Mouse (Mus musculus): ENCODE measurements around the gene Tctex1d4.

DNA sequence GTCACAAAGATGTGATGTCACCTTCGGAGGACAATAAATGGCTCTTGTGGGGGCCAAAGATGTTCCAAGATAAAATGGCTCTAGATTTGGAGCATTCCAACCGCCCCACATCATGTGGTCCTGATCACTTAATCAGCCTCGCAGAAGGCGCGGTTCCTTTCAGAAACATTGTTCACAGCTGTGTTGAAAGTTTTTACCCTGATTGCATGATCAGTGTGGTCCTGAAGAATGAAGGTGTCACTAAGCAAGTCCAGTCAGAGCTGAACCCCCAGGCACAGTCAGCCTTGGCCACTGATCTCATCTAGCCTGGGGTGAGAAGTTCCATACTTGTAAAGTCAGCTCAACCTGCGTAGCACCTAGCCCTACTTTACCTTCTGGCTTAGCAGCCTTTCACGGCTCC is 8.7 kb upstream of the Tctex1d4 start:
- TF ChIP-seq CTCF (IDR thresholded peaks at IDR 0.05; ENCODE audit: borderline replicate concordance, insufficient read depth, low read length) (no peak), POLR2A (IDR thresholded peaks at IDR 0.05; ENCODE audit: low read depth, low read length) (no peak)

All from embryonic fibroblast, embryonic 13.5 days (primary cell).